18 mouse cellular contexts compared by ENCODE assay signal in the genomic region with DNA sequence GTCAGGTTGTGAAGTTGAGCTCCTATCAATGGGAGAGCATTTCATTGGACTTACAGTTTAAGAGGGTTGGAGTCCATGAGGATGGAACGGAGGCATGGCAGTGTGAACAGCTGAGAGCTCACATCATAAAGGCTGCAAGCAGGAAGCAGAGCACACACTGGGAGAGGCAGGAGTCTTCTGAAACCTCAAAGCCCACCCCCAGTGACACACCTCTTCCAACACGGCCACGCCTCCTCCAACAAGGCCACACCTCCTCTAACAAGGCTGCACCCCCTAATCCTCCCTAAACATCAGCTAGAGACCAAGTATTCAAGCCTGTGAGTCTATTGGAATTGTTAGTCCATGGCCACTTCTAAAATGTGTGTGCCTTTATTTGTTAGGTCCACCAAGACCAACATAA. TPM values are rescaled to one million over a fixed set of nuclear protein-coding genes. Genes with fewer than 3 reads are reported as not detected.
DNase-seq lines count a peak whose midpoint lies in the region; ATAC-seq and TF ChIP-seq lines count a peak whose summit lies in the region.
"Had no signal": no experiment of that assay in that cellular context is flagged by ENCODE, and none has a peak within 500 bp of the region (broad histone marks: within the 10 kb centered on the region; RNA-seq: fewer than 3 reads in every experiment).

No protein-coding gene starts in this region.

- no peak overlapping the region for H3K9ac ChIP-seq in liver, embryonic 11.5 days (ENCODE audit: low read depth, low read length)
- H3K9ac ChIP-seq: embryonic facial prominence, embryonic 13.5 days; heart, embryonic 15.5 days; limb, embryonic 13.5 days had no signal

- H3K4me1 ChIP-seq in thymus, adult 2 months (replicated peaks; ENCODE audit: control insufficient read depth, insufficient read depth, low read length), result no peaks in the 10 kb centered on the region
- peaks cover 39% of the 10 kb centered on the region for H3K4me1 ChIP-seq in liver, embryonic 11.5 days (replicated peaks; ENCODE audit: control insufficient read depth, insufficient read depth, low read length)

- H3K4me2 ChIP-seq in liver, embryonic 11.5 days, result 0 out of 2 replicates have a peak overlapping the region, but pooled peaks have one; percentile 14
- H3K4me2 ChIP-seq: embryonic facial prominence, embryonic 13.5 days; heart, embryonic 15.5 days; limb, embryonic 13.5 days; midbrain, embryonic 11.5 days had no signal

- TF ChIP-seq CTCF in thymus, adult 2 months (IDR thresholded peaks at IDR 0.05; ENCODE audit: borderline replicate concordance, control insufficient read depth, extremely low read depth, insufficient read depth, low read length, poor library complexity), result no peak

- H3K9me3 ChIP-seq in liver, embryonic 11.5 days (ENCODE audit: control insufficient read depth, low read length), result no peaks in the 10 kb centered on the region
- H3K9me3 ChIP-seq: embryonic facial prominence, embryonic 13.5 days; heart, embryonic 15.5 days; limb, embryonic 13.5 days had no signal

- ATAC-seq in CD4-positive, CD25-positive, alpha-beta regulatory T cell, adult 4 months, result no peak
- peak; percentile 16; the same call in 1 of the 2 replicates for ATAC-seq in liver, embryonic 11.5 days (replicated peaks; ENCODE audit: low FRiP score)
- ATAC-seq: lung, postnatal 0 days had no signal

- no peak for TF ChIP-seq POLR2A in thymus, adult 2 months (IDR thresholded peaks at IDR 0.05; ENCODE audit: control insufficient read depth, extremely low read depth, insufficient read depth, low read length, poor library complexity)

- no peaks in the 10 kb centered on the region for H3K36me3 ChIP-seq in thymus, adult 2 months (ENCODE audit: control insufficient read depth, insufficient read depth, low read length)
- H3K36me3 ChIP-seq in liver, embryonic 11.5 days (ENCODE audit: control insufficient read depth, insufficient read depth, low read length), result no peaks in the 10 kb centered on the region
- H3K36me3 ChIP-seq: embryonic facial prominence, embryonic 13.5 days; heart, embryonic 15.5 days; limb, embryonic 13.5 days had no signal

- 73% methylated on average over 3 of the region's 3 CpGs for WGBS in thymus, adult 2 months
- WGBS in liver, embryonic 11.5 days, result 53% methylated on average over 3 of the region's 3 CpGs

- no peak overlapping the region for H3K4me3 ChIP-seq in thymus, adult 2 months (ENCODE audit: control insufficient read depth, insufficient read depth, low read length)
- no peak overlapping the region for H3K4me3 ChIP-seq in liver, embryonic 11.5 days (ENCODE audit: low read depth, low read length)
- H3K4me3 ChIP-seq: embryonic facial prominence, embryonic 13.5 days; heart, embryonic 15.5 days; limb, embryonic 13.5 days had no signal

- no peaks in the 10 kb centered on the region for H3K27me3 ChIP-seq in thymus, adult 2 months (ENCODE audit: control insufficient read depth, insufficient read depth, low read length)
- no peaks in the 10 kb centered on the region for H3K27me3 ChIP-seq in liver, embryonic 11.5 days (replicated peaks; ENCODE audit: control insufficient read depth, insufficient read depth, low read length)
- H3K27me3 ChIP-seq: embryonic facial prominence, embryonic 13.5 days; heart, embryonic 15.5 days; limb, embryonic 13.5 days had no signal

- peak; percentile 26 for DNase-seq in CD4-positive, CD25-positive, alpha-beta regulatory T cell, adult 2 months (ENCODE audit: low read depth, low spot score)
- DNase-seq in thymus, adult 2 months, result peak; percentile 24
- DNase-seq in thymus, postnatal 10 days (ENCODE audit: low spot score in 2 of 2), result no peak
- DNase-seq in liver, embryonic 11.5 days (ENCODE audit: low spot score), result no peak
- no peak for DNase-seq in cerebellum, adult 18-20 months
- no peak for DNase-seq in gastrocnemius, postnatal 4 days (ENCODE audit: low spot score in 2 of 2)
- DNase-seq in spleen, postnatal 14 days (ENCODE audit: low spot score in 2 of 2), result no peak
- DNase-seq: cerebellum, postnatal 36 days; gastrocnemius, postnatal 36 days; right cerebral cortex, adult 18-20 months; spleen, adult 18-20 months had no signal

- no peak overlapping the region for H3K27ac ChIP-seq in thymus, adult 2 months (ENCODE audit: control insufficient read depth, insufficient read depth, low read length)
- H3K27ac ChIP-seq in liver, embryonic 11.5 days (ENCODE audit: low read depth, low read length), result no peak overlapping the region
- H3K27ac ChIP-seq: embryonic facial prominence, embryonic 13.5 days; heart, embryonic 15.5 days; kidney, postnatal 0 days; limb, embryonic 13.5 days had no signal

RNA-seq across cellular contexts. Expression of gene Pank2, which starts 6.6 kb away (rescaled TPM):
- 10 to 100 TPM in 1 of 2 experiments, 1 to 10 TPM in 1; 7.7 to 12.0 TPM for polyA plus RNA-seq in CD4-positive, CD25-positive, alpha-beta regulatory T cell, adult 4 months (2017; shearing (Covaris generic))
- 25.4 and 27.4 TPM in 2 replicates for polyA plus RNA-seq in thymus, adult 2 months (2012; rRNA removed)
- 37.1 and 41.7 TPM in 2 replicates for polyA plus RNA-seq in liver, embryonic 11.5 days (2014; fragmentation: Nextera tagmentation; extraction: Ambion mirVana)
- total RNA-seq in gastrocnemius, postnatal 4 days (2021), result 10 to 100 TPM; 41.3 to 44.0 TPM

RNA-seq across cellular contexts. Expression of gene Mavs, which starts 21.9 kb away (rescaled TPM):
- 10 to 100 TPM; 22.5 to 34.2 TPM for polyA plus RNA-seq in CD4-positive, CD25-positive, alpha-beta regulatory T cell, adult 4 months (2017; shearing (Covaris generic))
- 53.0 and 59.8 TPM in 2 replicates for polyA plus RNA-seq in thymus, adult 2 months (2012; rRNA removed)
- polyA plus RNA-seq in liver, embryonic 11.5 days (2014; fragmentation: Nextera tagmentation; extraction: Ambion mirVana), result 29.7 and 30.0 TPM in 2 replicates
- total RNA-seq in gastrocnemius, postnatal 4 days (2021), result 10 to 100 TPM; 23.5 to 26.9 TPM

RNA-seq across cellular contexts. Expression of gene Ap5s1, which starts 48.9 kb away (rescaled TPM):
- polyA plus RNA-seq in CD4-positive, CD25-positive, alpha-beta regulatory T cell, adult 4 months (2017; shearing (Covaris generic)), result 10 to 100 TPM; 23.8 to 28.5 TPM
- polyA plus RNA-seq in thymus, adult 2 months (2012; rRNA removed), result 45.7 and 52.7 TPM in 2 replicates
- 18.1 and 19.2 TPM in 2 replicates for polyA plus RNA-seq in liver, embryonic 11.5 days (2014; fragmentation: Nextera tagmentation; extraction: Ambion mirVana)
- 10 to 100 TPM; 17.4 to 21.7 TPM for total RNA-seq in gastrocnemius, postnatal 4 days (2021)

Comparison
In these comparisons a context has a peak if more than half of its experiments do, and no peak if none do; other contexts are left out.
1. DNase-seq: peak in CD4-positive, CD25-positive, alpha-beta regulatory T cell, adult 2 months (single experiment) and thymus, adult 2 months (single experiment); none in thymus, postnatal 10 days (0 of 2), liver, embryonic 11.5 days (single experiment), cerebellum, adult 18-20 months (0 of 2), gastrocnemius, postnatal 4 days (0 of 2) and spleen, postnatal 14 days (0 of 2).